Mouse (Mus musculus) hematopoietic multipotent progenitor cell, adult 10-12 weeks (in vitro differentiated cells): ENCODE results near the gene H60b. TPM values are rescaled to one million over a fixed set of nuclear protein-coding genes. Genes with fewer than 3 reads are reported as not detected.

Experiments used
- polyA plus RNA-seq: library from polyadenylated mRNA; stranded (reverse); fragments of >175 nt; gene quantifications from 2 replicates; pipeline ENCODE4 v1.2.3, GENCODE M21; 2012; ENCODE audit warnings: low replicate concordance

H60b gene
- polyA plus RNA-seq: 0.26 and 0.38 TPM in 2 replicates

GRCm38 (mm10) chr10:22158310-22158999 lies at the start of gene H60b, which contains the start of gene Raet1e:
Gene H60b, plus strand, starts transcription at chr10:22158586.
Gene Raet1e, plus strand, starts transcription at chr10:22158569.

GRCm38 (mm10) chr10:22149073-22149690 lies 9.2 kb upstream of the H60b start, which contains the start of gene E030030I06Rik:
Gene E030030I06Rik, minus strand, starts transcription at chr10:22149270.

Other genes with a start within 250 kb of the H60b start
- gene 4930444G20Rik, start 90.5 kb upstream of the H60b start, polyA plus RNA-seq: not detected in 2 replicates
- gene E030030I06Rik, start 9.3 kb upstream of the H60b start, polyA plus RNA-seq: 0.68 and 2.4 TPM in 2 replicates
- not detected in 2 replicates for gene Raet1e, start within 50 bp of the H60b start, polyA plus RNA-seq
- gene Raet1d, start 202.0 kb downstream of the H60b start, polyA plus RNA-seq: not detected in 2 replicates